Mouse (Mus musculus) retina, embryonic 14.5 days (tissue): ENCODE data around the gene Klhl30.

ENCODE experiments used
- DNase-seq: peaks from one replicate; pipeline ENCODE4 v3.0.0-alpha.2; 2015; ENCODE audit warnings: low spot score

Klhl30 gene

DNA sequence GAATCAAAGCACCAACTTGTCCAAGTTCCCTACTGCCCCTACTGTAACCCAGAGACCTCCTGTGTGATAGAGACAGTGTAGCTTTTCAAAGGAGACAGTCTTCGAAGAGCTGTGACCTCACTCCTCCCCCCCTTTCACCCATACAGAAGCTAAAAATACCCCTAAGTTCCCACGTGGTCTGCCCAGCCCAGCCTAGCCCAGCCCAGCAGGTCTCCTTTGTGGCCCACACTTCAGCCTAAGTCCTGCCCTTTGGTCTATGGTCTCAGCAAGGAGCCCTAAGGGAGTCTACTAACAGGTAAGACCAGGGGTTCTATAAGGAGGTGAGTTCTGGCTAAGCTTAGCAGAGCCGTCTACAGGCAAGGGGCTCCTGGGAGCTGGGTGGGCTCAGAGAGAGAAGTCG, at the start of gene Klhl30:
Gene Klhl30 (plus strand): TSS at position 176 of the 400 bp plus-strand sequence.
- no peak for DNase-seq

GRCm38 (mm10) chr1:91301206-91301920, 49.5 kb upstream of the Klhl30 start:
- DNase-seq: no peak

DNA sequence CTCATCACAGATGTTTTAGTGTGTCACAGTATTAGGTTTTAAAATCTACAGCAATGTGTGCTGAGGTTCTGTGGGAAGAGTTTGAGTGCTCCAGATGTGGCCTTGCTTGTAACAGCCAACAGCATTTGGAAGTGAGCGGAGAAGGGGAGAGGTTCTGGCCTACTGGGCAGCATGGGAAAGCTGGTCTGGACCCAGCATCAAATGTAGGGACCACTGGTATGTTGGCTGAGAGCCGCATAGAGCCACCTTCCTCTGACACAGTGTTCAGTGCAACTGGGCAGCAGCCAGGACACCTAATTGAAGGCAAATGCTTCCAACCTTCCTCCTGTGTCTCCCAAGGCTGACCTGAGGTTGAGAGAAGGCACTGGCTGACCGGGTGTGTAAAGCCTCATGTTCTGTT, 48.8 kb upstream of the Klhl30 start:
- no peak for DNase-seq

DNA sequence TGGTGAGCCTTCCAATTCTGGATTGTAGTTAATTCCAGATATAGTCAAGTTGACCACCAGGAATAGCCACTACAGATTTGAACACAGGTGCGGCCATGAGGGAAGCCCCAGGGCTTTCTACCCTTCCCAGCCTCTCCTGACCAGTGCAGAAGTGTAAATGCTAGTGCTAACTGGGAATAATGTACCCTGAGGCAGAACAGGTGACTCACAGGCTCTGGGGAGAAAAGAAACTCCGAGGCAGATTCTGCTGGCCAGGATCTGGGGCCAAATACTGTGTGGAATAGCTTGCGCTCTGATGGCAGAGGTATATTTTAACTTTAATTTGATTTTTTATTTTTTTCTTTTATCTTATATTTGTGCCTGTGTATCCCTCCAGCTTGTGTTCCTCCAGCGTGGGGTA, 46.2 kb upstream of the Klhl30 start:
- no peak for DNase-seq

DNA sequence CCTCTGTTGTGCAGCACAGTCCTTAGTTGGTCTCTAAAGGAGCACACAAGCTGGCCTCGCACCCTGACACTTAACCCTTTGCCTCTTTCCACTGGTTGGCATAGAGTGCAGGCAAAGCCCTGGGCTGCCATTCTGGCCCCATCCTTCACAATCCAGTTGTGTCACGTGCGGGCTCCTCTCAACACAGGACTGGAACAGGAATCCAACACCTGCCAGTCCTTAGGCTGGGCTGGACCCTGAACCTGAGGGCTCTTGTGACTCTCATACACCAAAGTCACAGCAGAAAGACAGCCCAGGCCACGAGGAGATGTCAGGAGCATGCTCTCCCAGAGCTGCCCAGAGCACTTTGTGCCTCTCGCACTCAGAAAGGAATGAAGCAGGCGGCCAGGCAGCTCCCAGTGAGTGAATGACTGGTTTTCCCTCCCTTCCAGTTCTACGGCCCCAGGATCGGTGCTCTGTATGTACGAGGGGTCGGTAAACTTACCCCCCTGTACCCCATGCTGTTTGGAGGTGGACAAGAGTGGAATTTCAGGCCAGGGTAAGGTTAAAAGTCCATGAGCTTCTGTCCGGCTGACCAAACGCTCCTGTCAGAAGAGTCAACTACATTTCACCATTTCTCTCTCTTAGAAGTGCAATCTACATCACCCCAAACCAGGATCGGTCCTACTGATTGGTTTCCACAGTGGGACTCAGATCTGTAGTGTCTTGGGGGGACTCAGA, 41.3 kb upstream of the Klhl30 start:
- no peak for DNase-seq

- no peak for DNase-seq
Observed at GRCm38 (mm10) chr1:91312273-91312672, 38.5 kb upstream of the Klhl30 start.

- no peak for DNase-seq
Observed at GRCm38 (mm10) chr1:91313251-91313650, 37.6 kb upstream of the Klhl30 start.

DNA sequence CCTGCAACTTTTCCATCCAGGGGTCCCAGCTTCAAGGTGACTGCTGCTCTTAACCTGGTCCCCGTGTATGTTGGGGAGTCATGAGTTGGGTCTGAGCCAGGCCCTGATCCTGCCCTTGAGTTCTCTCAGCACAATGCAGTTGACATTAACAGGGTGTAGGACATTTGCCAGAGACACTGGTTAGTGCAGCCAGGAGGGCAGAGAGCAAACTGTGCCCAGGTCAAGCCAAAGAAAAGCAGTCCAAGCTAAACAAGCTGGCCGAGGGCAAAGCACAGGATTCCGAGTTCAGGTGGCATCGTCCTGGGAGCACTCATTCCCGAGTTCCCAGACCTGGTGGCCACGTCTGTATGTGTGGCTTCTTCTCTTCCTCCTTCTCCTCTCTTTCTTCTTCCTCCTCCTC, 33.2 kb upstream of the Klhl30 start:
- DNase-seq: no peak

DNA sequence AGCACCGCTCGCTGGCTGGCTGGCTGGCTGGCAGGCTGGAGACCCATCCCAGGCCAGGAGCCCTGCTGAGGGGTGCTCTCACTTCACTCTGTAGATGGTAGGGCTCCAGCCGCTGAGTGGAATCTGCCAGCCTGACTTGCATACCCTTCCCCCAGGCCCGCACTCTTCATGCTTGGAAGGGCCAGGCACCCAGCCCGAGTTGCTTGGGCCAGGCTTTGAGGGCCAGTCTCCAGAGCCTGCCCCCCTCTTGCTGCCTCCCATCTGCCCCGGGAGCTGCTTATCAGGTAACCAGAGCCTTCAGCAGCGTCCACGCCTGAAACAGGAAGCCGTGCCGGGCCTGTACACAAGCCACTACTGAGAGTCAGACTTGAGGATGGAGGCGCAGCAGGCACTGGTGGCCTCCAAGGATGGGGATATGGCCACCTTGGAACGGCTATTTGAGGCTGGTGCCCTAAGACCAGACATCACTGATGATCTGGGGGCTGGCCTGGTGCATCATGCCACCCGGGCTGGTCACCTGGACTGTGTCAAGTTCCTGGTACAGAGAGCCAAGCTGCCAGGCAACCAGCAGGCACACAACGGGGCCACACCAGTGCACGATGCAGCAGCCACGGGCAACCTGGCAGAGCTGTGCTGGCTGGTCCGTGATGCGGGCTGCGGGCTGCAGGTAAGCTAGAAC, 28.9 kb upstream of the Klhl30 start, which contains the start of gene Espnl:
Gene Espnl (plus strand): TSS at position 316 of the 679 bp plus-strand sequence.
- no peak for DNase-seq

GRCm38 (mm10) chr1:91324646-91325045, 26.2 kb upstream of the Klhl30 start:
- DNase-seq: no peak

DNA sequence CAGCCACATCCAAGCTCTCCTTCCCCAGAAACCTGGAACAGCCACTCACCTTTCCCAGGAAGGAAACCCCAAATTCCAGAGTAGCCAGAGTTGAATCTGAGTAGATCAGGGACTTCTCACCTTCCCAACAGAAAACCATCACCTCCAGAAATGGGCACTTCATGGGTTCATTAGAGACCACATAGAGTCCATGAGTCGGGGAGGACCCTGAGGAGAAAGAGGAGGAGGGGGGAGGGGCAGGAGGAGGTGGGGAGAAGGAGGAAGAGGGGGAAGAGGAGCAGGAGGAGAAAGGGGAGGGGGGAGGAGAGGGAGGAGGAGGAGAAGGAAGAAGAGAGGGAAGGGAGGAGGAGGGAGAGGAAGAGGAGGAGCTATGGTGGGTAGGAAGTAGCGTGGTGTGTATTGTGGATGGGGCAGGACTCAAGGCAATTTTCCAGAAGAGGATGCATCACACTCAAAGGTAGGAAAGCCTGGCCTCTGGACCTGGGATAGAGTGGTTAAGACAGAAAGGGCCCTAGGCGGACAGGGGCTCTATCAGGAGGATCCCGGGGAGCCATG, 25.3 kb upstream of the Klhl30 start:
- no peak for DNase-seq

DNA sequence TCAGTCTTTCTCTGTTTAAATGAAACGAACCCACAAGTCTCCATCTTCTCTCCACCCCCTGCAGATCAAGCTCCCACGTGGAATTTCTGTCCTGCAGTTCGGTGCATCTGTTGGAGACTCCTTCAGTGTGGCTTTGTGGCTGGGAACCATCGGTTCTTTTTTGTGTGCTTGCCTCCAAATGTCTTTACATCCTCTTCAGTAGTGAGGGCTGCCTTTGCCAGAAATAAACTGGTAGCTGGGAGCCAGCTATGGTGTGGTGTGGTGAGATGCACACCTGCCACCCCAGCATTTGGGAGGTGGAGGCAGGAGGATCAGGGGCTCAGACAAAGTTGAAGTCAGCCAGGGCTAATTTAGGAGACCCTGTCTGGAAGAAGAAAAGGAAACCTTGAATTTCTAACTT, 18.7 kb upstream of the Klhl30 start:
- no peak for DNase-seq

GRCm38 (mm10) chr1:91333582-91333981, 17.2 kb upstream of the Klhl30 start:
- no peak for DNase-seq

DNA sequence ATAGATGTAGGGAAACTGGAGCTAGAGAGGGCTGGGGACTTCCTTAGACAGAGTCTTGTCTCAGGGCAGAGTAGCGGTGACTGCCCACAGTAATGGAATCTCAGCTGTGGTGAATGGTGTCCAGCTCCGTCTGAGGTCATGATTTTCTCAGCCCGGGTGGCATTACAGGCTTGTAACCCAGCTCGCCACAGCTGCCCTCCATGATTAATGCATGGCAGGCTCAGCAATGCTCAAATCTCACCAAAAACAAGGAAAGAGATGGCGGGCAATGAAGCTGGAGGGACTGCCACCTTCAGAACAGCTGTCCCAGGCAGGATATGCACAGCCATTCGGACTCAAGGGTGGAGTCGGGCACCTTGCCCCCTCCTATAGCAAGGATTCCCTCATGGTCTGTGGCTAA, 13.5 kb upstream of the Klhl30 start:
- no peak for DNase-seq

- no peak for DNase-seq
Observed at GRCm38 (mm10) chr1:91344001-91344400, 6.8 kb upstream of the Klhl30 start.

DNA sequence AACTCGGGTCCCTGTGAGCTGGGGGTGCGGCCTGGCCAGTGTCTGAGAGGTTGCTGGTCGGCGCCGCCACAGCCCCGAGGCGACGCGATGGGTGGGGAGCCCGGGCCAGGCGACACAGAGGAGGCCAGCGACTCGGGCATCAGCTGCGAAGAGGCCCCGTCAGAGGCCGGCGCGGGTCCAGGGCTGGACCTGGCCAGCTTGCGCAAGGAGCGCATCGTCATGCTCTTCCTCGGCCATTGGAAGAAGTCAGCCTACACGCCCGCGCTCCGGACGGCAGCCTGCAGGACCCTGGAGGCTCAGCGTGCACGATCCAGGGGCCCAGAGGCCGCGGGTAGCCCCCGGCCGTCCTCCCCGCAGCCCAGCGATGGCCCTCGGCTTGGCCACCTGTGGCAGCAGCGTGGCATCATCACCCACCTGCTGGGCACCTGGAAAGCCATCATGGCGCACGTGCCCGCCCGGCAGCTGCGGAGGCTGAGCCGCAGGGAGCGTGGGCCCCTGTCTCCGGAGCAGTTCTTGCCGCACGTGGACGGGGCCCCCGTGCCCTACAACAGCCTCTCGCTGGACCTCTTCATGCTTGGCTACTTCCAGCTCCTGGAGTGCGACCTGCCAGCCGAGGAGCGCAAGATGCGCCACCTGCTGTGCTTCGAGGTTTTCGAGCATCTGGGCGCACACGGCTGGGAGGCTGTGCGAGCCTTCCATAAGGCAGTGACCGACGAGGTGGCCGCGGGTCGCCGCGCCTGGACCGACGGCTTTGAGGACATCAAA, 5.7 kb upstream of the Klhl30 start:
- DNase-seq: peak; percentile 40

- DNase-seq: peak; percentile 87
Observed at GRCm38 (mm10) chr1:91346892-91347291, 3.9 kb upstream of the Klhl30 start.

GRCm38 (mm10) chr1:91351249-91351648, 433 bp downstream of the Klhl30 start:
- DNase-seq: no peak

DNA sequence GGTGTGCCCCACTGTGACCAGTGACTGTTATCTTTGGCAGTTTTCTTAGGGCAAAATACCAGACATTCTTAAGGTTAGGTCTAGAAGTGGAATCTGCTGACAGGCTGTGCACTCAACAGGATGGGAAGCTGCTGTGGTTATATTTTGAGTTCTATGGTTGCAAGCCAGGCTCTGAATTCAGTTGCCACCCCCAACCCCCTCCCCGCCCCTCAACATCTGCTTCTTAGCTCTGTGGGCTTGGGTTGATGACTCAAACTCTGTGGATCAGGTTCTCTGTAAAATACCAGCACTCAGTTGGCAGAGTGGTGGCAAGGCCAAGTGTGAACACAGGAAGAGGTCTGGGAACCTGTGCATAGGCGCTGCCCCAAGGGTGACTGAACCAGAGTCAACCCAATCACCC, 1.5 kb downstream of the Klhl30 start:
- no peak for DNase-seq

- no peak for DNase-seq
Observed at GRCm38 (mm10) chr1:91356105-91356504, 5.3 kb downstream of the Klhl30 start.

- DNase-seq: no peak
Observed at GRCm38 (mm10) chr1:91362113-91362512, 11.3 kb downstream of the Klhl30 start.
